Comparison of ENCODE assay signal across 1 mouse cellular context in genomic region chr15:8991859-8992838, GRCm38 (mm10).
TF ChIP-seq lines count a peak whose summit lies in the region.

No protein-coding gene starts in this region.

TF ChIP-seq in MEL, 35 proteins besides CTCF, POLR2A, EP300 and RAD21 (continued from another document):
- no peak for TF ChIP-seq MYC (IDR thresholded peaks at IDR 0.05; ENCODE audit: low read depth, low read length)
- TF ChIP-seq UBTF (IDR thresholded peaks at IDR 0.05; ENCODE audit: borderline replicate concordance, insufficient read depth, low read depth, low read length) = no peak
- no peak for TF ChIP-seq MEF2A (IDR thresholded peaks at IDR 0.05; ENCODE audit: extremely low read depth, insufficient replicate concordance, low read depth, low read length, poor library complexity, severe bottlenecking)
